Mouse (Mus musculus): ENCODE measurements around the gene Mien1.

The Mien1 gene

DNA sequence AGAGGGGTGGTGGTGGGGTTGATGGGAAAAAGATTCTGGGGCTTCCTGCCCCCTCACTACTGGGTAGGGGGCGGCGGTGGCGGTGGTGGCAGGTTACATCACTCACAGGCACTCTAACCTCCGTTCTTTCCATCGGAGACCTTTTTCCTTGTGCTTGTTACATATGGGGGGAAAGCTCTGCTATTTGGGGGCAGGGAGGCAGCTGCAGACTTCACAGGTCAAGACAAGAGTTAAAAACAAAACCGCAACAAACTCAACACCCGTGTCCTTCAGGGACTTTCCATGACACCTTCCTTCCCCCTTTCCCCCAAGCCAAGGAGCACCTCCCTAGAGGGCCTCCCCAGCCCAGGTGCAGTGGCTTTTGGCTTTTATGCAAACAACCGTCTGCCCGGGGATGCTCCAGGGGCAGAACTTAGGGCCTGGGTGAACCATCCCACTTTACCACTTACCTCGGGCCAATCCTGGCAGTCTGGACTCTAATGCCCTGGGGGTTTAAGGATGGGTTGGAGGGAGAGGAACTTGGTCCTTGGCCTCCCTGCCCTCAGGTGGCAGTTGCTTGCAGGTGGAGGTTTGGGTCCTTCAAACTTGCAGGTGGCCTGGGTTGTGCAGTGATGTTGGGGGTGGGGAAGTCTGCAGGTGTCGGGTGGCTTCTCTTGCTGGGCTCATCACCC is 20.4 kb upstream of the Mien1 start:
- no peak for DNase-seq

- no peak for DNase-seq
Observed at GRCm38 (mm10) chr11:98458121-98458990, 19.6 kb upstream of the Mien1 start.

DNA sequence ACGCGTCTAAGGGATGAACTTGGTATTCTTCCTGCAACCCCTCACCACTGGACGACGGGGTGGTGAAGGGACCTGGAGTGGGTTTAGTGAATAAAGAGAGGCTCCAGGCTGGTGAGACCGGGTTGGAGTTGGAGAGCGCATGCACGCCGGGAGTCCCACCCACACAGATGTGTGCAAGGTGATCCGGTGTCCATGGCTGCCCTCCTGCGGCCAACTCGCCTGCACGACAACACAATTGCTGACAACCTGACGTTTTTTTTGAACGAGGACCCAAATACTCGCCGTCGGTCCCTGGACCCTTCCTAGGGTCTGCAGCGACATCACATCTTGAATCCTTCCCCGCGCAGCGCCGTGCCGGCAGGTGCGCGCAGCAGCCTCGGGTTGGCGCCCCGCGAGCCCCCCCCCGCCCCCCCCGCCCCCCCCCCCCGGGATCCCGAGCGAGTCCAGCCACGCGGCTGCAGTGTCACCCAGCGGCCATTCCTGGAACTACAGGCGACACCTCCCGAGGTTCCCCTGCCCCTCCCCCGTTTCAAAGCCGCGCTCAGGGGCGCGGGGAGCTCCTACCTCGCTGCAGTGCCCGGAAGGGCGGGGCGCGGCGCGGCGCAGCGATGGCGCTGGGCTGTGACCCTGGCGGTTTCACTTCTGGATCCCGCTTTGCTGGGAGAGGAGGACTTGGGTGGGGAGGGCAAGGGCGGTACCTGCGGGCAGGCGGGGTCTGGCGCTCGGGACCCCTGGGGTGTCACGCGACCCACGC is 18.8 kb upstream of the Mien1 start:
- DNase-seq, result peak; percentile 86

DNA sequence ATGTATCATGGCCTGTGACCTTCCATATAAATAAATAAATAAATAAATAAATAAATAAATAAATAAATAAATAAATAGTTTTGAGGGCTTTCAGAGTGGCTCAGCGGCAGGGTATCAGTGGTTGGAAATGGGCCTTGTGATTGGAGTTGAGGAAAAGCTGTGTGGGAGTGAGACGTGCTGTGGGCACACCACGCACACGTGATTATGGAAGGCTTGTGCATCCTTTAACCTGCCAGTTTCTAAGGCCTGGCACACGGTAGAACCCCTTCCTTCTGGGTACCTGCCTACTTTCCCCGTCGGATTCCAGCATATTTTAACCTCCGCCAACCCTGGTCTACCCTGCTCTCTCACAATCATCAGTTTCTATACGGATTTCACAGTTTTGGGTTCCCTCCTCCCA is 18.2 kb upstream of the Mien1 start:
- no peak for DNase-seq

DNA sequence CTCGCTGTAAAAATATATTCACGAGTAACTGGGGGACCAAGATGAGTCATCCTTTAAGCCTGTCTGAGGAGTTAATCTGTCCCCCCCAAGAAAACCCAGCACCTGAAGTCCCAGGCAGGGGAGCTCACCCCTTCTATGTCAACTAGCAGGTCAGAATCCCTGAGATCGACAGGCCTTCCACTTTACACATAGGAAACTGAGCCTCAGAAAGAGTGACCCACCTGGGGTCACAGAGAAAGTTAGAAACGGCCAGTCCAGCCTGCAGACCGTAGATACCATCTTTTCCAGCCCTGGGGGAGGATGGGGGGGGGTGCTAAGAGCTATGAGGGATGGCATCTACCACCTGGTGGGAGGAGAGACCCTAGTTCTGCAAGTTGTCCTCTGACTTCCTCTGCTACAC is 17.8 kb upstream of the Mien1 start:
- no peak for DNase-seq

DNA sequence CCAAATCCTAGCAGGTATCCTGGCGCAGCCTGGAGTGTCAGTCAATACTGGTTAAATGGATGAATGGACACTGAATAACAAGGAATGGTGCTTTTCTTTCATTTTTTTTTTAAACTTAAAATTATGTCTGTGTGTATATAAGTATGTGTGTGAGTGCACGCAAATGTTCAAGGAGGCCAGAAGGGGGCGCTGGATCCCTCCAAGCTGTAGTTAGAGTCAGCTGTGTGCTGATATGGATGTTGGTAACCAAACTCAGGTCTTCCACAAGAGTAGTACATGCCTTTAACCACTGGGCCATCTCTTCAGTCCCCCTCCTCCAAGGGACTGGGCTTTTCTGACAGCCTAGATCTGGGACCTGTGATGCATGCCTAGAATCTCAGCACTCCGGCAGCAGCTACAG is 16.7 kb upstream of the Mien1 start:
- DNase-seq, result no peak

- no peak for DNase-seq
Observed at GRCm38 (mm10) chr11:98449921-98450771, 11.4 kb upstream of the Mien1 start.

- DNase-seq, result no peak
Observed at GRCm38 (mm10) chr11:98449419-98449818, 10.6 kb upstream of the Mien1 start.

DNA sequence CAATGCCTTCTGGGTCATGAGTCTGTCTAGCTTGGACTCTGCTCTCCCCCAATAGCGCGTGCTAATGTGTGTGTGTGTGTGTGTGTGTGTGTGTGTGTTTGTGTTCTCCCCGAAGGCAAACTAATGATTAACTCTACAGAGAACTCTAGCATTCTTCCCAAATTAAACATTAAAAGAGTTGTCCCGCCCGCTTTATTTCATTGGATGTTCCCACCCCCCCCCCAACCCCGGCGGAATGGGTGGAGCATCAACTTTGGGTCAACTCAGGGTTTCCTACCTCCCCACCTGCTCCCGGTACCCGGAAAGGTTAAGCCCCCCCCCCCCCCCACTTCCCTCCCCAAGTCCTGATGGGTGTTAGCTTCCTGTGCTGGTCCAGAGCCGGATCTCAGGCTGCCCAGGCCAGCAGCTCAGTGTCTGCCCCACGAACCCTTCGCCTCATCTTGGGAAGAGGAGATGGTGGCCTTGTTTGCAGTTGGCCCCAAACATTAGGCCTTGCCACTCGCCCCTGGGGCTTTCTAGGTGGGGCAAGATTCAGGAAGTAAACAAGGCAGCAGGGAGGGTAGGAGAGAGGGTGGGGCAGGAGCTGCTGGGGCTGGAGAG is 9.5 kb upstream of the Mien1 start:
- peak; percentile 55 for DNase-seq

GRCm38 (mm10) chr11:98447475-98447834 is 8.7 kb upstream of the Mien1 start:
- DNase-seq, result no peak

- peak; percentile 66 for DNase-seq
Observed at GRCm38 (mm10) chr11:98446562-98447474, 8.0 kb upstream of the Mien1 start.

- DNase-seq, result peak; percentile 17
Observed at GRCm38 (mm10) chr11:98446213-98446561, 7.4 kb upstream of the Mien1 start, which contains the start of gene Grb7. TSS of gene Grb7 (plus strand) at chr11:98446394.

DNA sequence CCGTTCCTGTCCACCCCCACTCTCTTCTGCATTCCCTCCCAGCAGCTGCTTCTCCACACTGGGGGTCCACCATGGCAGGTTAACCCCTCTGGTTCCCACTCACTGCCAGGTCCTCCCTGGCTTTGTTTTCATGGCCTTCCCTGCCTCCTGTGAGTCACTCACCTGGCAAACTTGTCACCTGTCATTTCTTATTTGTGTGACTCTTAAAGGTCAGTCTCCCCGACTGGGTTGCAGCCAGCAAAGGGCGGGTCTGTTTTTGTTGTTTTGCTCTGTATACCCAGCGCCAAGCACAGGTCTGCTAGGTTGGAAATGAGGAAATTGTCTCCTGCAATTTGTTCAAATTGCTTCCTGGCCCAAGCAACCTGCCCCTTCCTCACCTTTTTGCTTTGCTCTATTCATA is 6.9 kb upstream of the Mien1 start:
- DNase-seq, result no peak

GRCm38 (mm10) chr11:98445238-98445637 is 6.4 kb upstream of the Mien1 start:
- DNase-seq, result no peak

- no peak for DNase-seq
Observed at GRCm38 (mm10) chr11:98443688-98444087, 4.9 kb upstream of the Mien1 start.

- no peak for DNase-seq
Observed at GRCm38 (mm10) chr11:98437441-98437840, 1.4 kb downstream of the Mien1 start.

- no peak for DNase-seq
Observed at GRCm38 (mm10) chr11:98435723-98436122, 3.1 kb downstream of the Mien1 start.

DNA sequence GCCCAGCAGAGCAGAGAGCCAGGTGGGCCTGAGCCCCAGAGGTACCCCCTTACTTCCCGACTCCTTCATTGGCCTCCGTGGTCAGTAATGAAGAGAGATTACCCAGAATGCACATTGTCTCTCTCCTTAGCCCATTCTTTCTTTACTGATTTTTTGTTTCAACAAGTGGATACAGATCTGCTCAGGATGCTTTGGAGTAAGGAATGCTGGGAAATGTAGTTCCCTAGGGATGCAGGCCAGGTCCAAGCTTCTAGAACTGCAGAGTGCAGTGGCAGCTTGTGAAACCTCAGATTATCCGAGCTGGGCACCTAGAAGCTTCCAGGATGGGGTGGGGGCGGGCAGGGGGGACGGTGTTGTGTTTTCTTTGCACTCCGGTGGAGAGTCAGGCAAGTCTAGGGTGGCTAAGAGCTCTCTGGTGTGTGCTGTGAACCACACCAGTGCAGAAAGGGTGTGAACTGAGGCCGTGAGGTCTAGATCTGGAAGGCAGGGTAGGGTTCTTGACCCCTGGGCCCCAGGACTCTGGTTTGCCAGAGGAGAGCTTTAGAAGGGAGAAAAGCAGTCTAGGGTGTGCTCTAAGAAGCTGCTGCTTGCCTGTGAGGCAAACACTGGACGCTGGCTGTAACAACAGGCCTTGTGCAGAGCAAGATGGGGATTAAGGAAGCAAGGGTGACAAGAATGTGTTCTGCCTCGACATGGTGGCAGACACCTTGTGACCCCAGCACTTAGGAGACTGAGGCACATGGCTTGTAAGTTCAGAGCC is 6.9 kb downstream of the Mien1 start:
- no peak for DNase-seq

DNA sequence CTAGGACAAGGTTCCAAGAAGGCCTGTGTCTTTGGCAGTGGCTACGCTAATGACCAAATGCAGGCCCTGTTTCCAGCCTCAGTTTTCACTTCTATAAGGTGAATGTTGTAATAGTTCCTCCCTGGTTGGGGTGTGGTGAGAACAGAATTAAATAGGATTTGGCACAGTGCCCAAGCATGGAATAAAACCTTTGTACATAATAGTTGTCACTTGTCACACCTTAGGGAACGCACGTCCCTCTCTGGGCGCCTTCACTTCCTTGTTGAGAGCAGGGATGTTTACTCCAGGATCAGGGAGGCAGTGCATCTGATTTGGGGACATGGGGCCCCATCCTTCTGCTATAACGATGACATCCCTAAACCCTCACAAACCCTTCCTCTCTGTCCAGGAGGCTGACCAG is 10.4 kb downstream of the Mien1 start:
- DNase-seq, result no peak

DNA sequence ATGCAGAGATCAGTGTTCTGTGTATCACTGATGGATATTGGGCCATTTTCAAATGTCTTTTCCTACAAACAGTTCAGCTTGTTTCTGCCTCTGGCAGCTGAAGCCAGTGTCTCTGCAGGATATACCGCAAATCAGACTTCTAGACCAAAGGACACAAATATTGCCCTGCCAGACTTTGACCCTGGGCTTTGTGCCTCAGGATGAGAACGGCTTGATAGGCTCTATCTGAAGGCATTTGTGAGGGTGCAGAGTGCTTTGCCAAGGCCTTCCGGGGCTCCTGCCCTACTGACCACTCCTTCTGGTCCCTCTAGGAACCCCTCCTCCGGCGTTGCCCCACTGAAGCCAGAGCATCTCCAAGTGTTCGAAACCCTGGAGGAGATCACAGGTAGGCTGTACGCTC is 12.2 kb downstream of the Mien1 start:
- no peak for DNase-seq

Data from liver (tissue).